Mouse (Mus musculus) kidney, adult 2 months (tissue): ENCODE measurements around the gene Gm10644. TPM values are rescaled to one million over a fixed set of nuclear protein-coding genes. Genes with fewer than 3 reads are reported as not detected.
A peak's percentile ranks its signal among the peaks of the same experiment; 100 is the strongest.

Experiments
- DNase-seq: peaks from one replicate; pipeline ENCODE4 v3.0.0; 2021
- H3K27ac ChIP-seq: fragments of 200-500 bp; 2 replicates; pipeline ENCODE4 v1.5.1; 2012; ENCODE audit warnings: low read depth, low read length, control low read depth, inconsistent platforms; ENCODE audit not compliant: insufficient read depth
- H3K27me3 ChIP-seq: fragments of 200-500 bp; replicated peaks from 2 replicates; pipeline ENCODE4 v1.6.1; 2012; ENCODE audit warnings: mild to moderate bottlenecking, moderate library complexity, low read length, inconsistent platforms; ENCODE audit not compliant: control insufficient read depth, insufficient read depth
- H3K36me3 ChIP-seq: fragments of 200-500 bp; 2 replicates; pipeline ENCODE4 v1.6.1; 2012; ENCODE audit warnings: mild to moderate bottlenecking, moderate library complexity, low read length, inconsistent platforms; ENCODE audit not compliant: control insufficient read depth, insufficient read depth
- H3K4me1 ChIP-seq: fragments of 200-500 bp; 2 replicates; pipeline ENCODE4 v1.6.1; 2011; ENCODE audit warnings: low read length; ENCODE audit not compliant: control insufficient read depth, insufficient read depth
- H3K4me3 ChIP-seq: fragments of 200-500 bp; 2 replicates; pipeline ENCODE4 v1.5.1; 2011; ENCODE audit warnings: mild to moderate bottlenecking, low read depth, low read length, control low read depth; ENCODE audit not compliant: insufficient read depth
- CTCF ChIP-seq: fragments of 200-500 bp; conservative IDR thresholded peaks from 2 replicates; pipeline ENCODE4 v1.5.1; 2011; ENCODE audit warnings: low read depth, mild to moderate bottlenecking, control low read depth, low read length, moderate library complexity, mixed read lengths; ENCODE audit not compliant: insufficient read depth, insufficient read length
- POLR2A ChIP-seq: fragments of 200-500 bp; IDR thresholded peaks from one replicate; pipeline ENCODE4 v1.6.1; 2011; ENCODE audit warnings: low read depth, low read length, control low read depth
- WGBS: fragments of 180-500 bp; shearing (Covaris S2); methylation state at CpG from one replicate; pipeline ENCODE4 v1.1.7; 2018; 5-methylcytosine and 5-hydroxymethylcytosine counted together
- polyA plus RNA-seq: library from polyadenylated mRNA; depleted of rRNA; stranded (reverse); fragments of >200 nt; gene quantifications from 2 replicates; pipeline ENCODE4 v1.2.3, GENCODE M21; 2012

The Gm10644 gene
- polyA plus RNA-seq, 1 experiment, result 2.7 TPM

DNA sequence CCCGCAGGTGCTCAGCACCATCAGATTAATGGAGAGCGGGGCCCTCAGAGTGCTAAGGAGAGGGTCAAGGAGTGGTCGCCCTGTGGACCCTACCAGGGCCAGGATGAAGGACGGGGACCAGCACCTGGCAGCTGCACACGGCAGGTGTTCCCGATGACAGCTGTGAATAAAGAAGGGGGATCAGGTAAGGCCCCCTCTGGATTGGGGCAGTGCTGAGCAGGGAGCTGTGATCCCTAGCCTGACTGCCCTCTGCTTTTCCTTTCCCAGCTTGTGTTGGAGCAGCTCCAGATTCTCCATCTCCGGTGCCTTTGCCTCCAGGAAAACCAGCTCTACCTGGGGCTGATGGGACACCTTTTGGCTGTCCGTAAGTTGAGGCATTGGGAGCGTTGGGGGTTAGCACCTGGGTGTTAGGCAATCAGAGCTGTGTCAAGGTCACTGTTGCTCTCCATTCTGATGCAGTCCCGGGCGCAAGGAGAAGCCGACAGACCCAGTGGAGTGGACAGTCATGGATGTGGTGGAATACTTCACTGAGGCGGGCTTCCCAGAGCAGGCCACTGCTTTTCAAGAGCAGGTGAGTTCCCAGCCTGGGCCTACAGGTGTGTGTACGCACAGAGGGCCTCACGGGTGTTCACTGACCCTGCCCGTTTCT is 44.2 kb upstream of the Gm10644 start:
- H3K4me3 ChIP-seq, result peak overlapping the region; percentile 60
- H3K27me3 ChIP-seq, result no peaks in the 10 kb centered on the region
- H3K36me3 ChIP-seq, result no peaks in the 10 kb centered on the region
- peak; percentile 41 for DNase-seq
- peak overlapping the region; percentile 83 for H3K27ac ChIP-seq
- WGBS, result 51% methylated on average over 16 of the region's 16 CpGs
- peaks cover 16% of the 10 kb centered on the region; the same call in 1 of the 2 replicates for H3K4me1 ChIP-seq
- TF ChIP-seq CTCF (no peak), POLR2A (no peak)

DNA sequence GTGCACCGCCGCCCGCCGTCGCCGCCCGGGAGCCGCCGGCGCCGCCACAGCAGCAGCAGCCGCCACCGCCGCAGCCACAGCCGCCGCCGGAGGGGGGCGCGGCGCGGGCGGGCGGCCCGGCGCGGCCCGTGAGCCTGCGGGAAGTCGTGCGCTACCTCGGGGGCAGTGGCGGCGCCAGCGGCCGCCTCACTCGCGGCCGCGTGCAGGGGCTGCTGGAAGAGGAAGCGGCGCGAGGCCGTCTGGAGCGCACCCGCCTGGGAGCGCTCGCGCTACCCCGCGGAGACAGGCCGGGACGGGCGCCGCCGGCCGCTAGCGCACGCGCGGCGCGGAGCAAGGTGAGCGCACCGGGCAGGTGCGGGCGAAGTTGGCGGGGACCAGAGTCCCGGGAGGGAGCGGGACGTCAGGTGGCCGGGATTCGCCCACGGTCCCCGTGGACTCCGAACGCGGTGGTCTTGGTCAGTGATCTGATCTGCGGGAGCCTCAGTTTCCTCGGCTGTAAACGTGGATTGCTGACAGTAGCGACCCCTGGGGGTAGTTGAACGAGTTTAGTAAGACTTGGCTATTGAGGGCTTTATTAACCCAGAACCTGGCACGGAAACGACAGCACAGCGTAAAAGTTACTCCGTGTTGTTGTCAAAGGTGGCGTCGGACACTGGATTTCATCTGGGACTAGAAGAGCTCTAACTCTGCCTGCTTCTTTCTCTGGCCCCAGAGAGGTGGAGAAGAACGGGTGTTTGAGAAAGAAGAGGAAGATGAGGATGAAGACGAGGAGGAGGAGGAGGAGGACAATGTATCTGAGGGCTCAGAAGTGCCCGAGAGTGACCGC is 43.4 kb upstream of the Gm10644 start:
- Histone ChIP-seq H3K4me1 (peaks cover 12% of the 10 kb centered on the region; the same call in 1 of the 2 replicates), H3K27me3 (no peaks in the 10 kb centered on the region), H3K36me3 (no peaks in the 10 kb centered on the region), H3K4me3 (peak overlapping the region; percentile 60), H3K27ac (peak overlapping the region; percentile 83)
- TF ChIP-seq CTCF, result peak; percentile 49
- no peak for TF ChIP-seq POLR2A
- WGBS, result 14% methylated on average over 92 of the region's 92 CpGs
- DNase-seq, result peak; percentile 80

DNA sequence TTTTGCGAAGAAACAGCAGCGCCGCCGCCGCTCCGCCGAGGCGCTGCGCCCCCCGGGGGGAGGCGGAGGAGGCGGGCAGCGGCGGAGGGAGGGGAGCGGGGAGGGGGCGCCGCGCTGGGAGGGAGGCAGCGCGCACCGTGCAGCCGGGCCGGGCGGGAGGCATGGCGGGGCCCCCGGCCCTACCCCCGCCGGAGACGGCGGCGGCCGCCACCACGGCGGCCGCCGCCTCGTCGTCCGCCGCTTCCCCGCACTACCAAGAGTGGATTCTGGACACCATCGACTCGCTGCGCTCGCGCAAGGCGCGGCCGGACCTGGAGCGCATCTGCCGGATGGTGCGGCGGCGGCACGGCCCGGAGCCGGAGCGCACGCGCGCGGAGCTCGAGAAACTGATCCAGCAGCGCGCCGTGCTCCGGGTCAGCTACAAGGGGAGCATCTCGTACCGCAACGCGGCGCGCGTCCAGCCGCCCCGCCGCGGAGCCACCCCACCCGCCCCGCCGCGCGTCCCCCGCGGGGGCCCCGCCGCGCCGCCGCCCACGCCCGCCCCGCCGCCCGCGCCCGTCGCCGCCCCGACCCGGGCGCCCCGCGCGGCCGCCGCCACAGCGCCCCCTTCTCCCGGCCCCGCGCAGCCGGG is 42.6 kb upstream of the Gm10644 start, which contains the start of gene Samd1:
TSS of gene Samd1 (plus strand) at position 162 of the 631 bp plus-strand sequence.
- Histone ChIP-seq H3K36me3 (no peaks in the 10 kb centered on the region), H3K27ac (peak within 1 kb of the TSS; percentile 96), H3K4me1 (peaks cover 7% of the 10 kb centered on the region; the same call in 1 of the 2 replicates), H3K4me3 (peak within 1 kb of the TSS; percentile 61), H3K27me3 (no peaks in the 10 kb centered on the region)
- WGBS, result 10% methylated on average over 104 of the region's 112 CpGs
- TF ChIP-seq CTCF, result no peak
- TF ChIP-seq POLR2A, result no peak
- DNase-seq, result peak; percentile 58

DNA sequence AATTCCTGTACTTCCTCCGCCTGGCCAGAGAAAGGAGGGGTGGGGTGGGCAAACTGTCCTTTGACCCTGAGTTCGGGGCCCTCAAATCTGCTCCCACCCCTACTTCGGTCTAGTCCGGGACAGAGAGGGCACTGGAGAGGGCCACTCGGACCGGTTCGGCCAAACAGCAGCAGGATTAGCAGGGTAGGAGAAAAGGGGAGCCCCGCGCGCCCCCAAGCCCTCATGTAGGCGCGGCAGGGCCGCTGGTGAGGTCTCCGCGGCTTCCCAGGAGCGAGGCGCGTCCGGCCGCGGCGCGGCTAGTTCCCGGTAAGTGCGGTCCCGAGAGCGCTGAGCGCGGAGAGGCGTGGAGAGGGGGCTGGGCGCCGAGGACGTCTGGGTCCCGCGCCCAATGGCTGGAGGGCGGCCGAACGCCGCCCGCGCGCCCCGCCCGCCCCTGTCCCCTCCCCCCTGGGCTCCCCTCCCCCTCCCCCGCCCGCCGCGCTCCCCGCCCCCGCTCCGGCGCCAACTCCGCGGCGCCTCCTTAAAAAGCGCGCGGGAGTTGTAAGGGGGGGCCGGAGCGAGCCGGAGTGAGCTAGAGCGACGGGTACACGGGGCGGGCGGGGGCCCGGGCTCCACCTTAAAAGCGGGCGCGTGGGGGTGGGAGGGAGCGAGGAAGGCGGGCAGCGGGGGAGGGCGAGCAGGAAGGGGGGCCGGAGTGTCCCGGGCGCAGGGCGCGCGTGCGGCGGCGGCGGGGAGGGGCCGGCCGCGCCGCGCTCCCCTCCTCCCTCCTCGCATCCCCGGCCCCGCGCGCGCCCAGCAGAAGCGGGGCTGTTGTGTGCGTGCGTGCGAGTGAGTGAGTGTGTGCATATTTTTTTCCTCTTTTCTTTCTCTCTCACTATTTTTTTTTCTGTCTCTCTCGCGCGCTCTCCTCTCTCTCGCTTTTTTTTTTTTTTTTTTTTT is 41.8 kb upstream of the Gm10644 start:
- H3K27me3 ChIP-seq, result no peaks in the 10 kb centered on the region
- peak overlapping the region; percentile 61 for H3K4me3 ChIP-seq
- TF ChIP-seq CTCF (no peak), POLR2A (peak; percentile 63)
- 1% methylated on average over 66 of the region's 103 CpGs for WGBS
- peaks cover 7% of the 10 kb centered on the region; the same call in 1 of the 2 replicates for H3K4me1 ChIP-seq
- peak; percentile 96 for DNase-seq
- H3K27ac ChIP-seq, result peak overlapping the region; percentile 96
- H3K36me3 ChIP-seq, result no peaks in the 10 kb centered on the region

DNA sequence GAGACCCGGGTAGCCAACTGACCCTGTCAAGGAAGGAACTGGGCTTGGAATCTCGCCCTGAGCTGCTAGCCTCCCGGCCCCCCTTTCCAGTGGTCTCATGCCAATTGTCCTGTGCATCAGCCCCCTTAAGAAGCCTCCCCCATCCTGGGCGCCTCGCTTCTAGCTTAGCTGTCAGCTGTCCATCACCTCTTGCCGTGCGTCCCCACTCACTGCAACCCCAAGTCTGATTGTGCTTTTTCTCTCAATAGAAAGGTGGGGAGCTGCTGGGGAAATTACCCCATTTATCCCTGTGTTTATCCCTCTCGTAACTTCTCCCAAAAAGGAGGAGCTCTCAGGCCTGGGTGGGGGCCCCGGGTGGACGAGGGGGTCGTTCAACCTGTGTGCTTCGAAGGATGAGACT is 41.0 kb upstream of the Gm10644 start:
- no peak overlapping the region; the same call in 1 of the 2 replicates for H3K4me3 ChIP-seq

DNA sequence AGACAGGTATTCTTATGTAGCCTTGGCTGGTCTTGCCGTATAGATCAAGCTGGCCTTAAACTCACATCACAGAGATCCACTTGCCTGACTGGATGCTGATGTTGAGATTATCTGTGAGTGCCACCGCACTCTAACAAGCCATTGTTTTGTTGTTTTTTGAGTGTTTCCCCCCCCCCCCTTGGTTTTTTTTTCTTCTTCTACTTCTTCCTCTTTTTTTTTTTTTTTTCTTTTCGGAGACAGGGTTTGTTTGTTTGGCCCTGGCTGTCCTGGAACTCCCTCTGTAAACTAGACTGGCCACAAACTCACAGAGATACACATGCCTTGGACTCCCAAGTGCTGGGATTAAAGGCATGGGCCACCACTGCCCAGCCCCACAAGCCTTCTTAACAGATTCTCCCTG is 39.0 kb upstream of the Gm10644 start:
- TF ChIP-seq CTCF (no peak), POLR2A (no peak)
- Histone ChIP-seq H3K4me3 (no peak overlapping the region), H3K4me1 (peaks cover 3% of the 10 kb centered on the region; the same call in 1 of the 2 replicates), H3K27me3 (no peaks in the 10 kb centered on the region), H3K27ac (no peak overlapping the region), H3K36me3 (peaks cover 1% of the 10 kb centered on the region; the same call in 1 of the 2 replicates)
- DNase-seq, result no peak
- WGBS, result 86% methylated on average over 3 of the region's 3 CpGs

More for the DNA sequence above, 41.0 kb upstream of the Gm10644 start:
- Histone ChIP-seq H3K36me3 (no peaks in the 10 kb centered on the region), H3K4me1 (peaks cover 7% of the 10 kb centered on the region; the same call in 1 of the 2 replicates), H3K27me3 (no peaks in the 10 kb centered on the region), H3K27ac (no peak overlapping the region; the same call in 1 of the 2 replicates)
- WGBS, result 38% methylated on average over 12 of the region's 12 CpGs
- DNase-seq, result no peak
- TF ChIP-seq CTCF, result no peak
- TF ChIP-seq POLR2A, result no peak
